ENCODE assay signal across 32 mouse cellular contexts in genomic region chr10:95665426-95665990, GRCm38 (mm10). TPM values are rescaled to one million over a fixed set of nuclear protein-coding genes. Genes with fewer than 3 reads are reported as not detected.
DNase-seq lines count a peak whose midpoint lies in the region; ATAC-seq and TF ChIP-seq lines count a peak whose summit lies in the region.
"Had no signal": no experiment of that assay in that cellular context is flagged by ENCODE, and none has a peak within 500 bp of the region (broad histone marks: within the 10 kb centered on the region; RNA-seq: fewer than 3 reads in every experiment).

No protein-coding gene starts in this region.

- H3K36me3 ChIP-seq in stomach, postnatal 0 days (ENCODE audit: control insufficient read depth, insufficient read depth, low read length), result no peaks in the 10 kb centered on the region
- H3K36me3 ChIP-seq in forebrain, embryonic 15.5 days, result no peaks in the 10 kb centered on the region
- H3K36me3 ChIP-seq: embryonic facial prominence, embryonic 10.5 days; limb, embryonic 13.5 days; liver, embryonic 12.5 days; midbrain, embryonic 15.5 days; neural tube, embryonic 13.5 days had no signal

- ATAC-seq in stomach, postnatal 0 days (ENCODE audit: low FRiP score, low TSS enrichment), result no peak
- no peak for ATAC-seq in forebrain, embryonic 15.5 days (replicated peaks)
- ATAC-seq: CD4-positive, CD25-positive, alpha-beta regulatory T cell, adult 4 months; forebrain, embryonic 16.5 days; liver, embryonic 12.5 days; midbrain, embryonic 15.5 days had no signal

- no peak for TF ChIP-seq CTCF in stomach, postnatal 0 days (IDR thresholded peaks at IDR 0.05; ENCODE audit: low read depth)

- H3K27ac ChIP-seq in stomach, postnatal 0 days (replicated peaks), result no peak overlapping the region
- H3K27ac ChIP-seq in forebrain, embryonic 15.5 days (replicated peaks), result no peak overlapping the region
- H3K27ac ChIP-seq: embryonic facial prominence, embryonic 10.5 days; heart, adult 2 months; hindbrain, embryonic 14.5 days; limb, embryonic 13.5 days; liver, embryonic 12.5 days; midbrain, embryonic 15.5 days; neural tube, embryonic 13.5 days had no signal

- no peak overlapping the region for H3K4me2 ChIP-seq in stomach, postnatal 0 days (replicated peaks; ENCODE audit: low read depth)
- no peak overlapping the region for H3K4me2 ChIP-seq in forebrain, embryonic 15.5 days (replicated peaks)
- H3K4me2 ChIP-seq: hindbrain, embryonic 14.5 days; limb, embryonic 13.5 days; liver, embryonic 12.5 days; midbrain, embryonic 15.5 days; neural tube, embryonic 13.5 days had no signal

- no peaks in the 10 kb centered on the region for H3K27me3 ChIP-seq in stomach, postnatal 0 days (ENCODE audit: control insufficient read depth, insufficient read depth, low read length)
- no peaks in the 10 kb centered on the region for H3K27me3 ChIP-seq in forebrain, embryonic 15.5 days
- H3K27me3 ChIP-seq: limb, embryonic 13.5 days; liver, embryonic 12.5 days; midbrain, embryonic 15.5 days; neural tube, embryonic 13.5 days had no signal

- WGBS in stomach, postnatal 0 days, result 39% methylated on average over 11 of the region's 11 CpGs
- WGBS in forebrain, embryonic 15.5 days, result 57% methylated on average over 11 of the region's 11 CpGs

- no peak overlapping the region for H3K4me3 ChIP-seq in stomach, postnatal 0 days (ENCODE audit: low read depth, low read length)
- no peak overlapping the region for H3K4me3 ChIP-seq in forebrain, embryonic 15.5 days
- H3K4me3 ChIP-seq: embryonic facial prominence, embryonic 10.5 days; heart, adult 2 months; limb, embryonic 13.5 days; liver, embryonic 12.5 days; midbrain, embryonic 15.5 days; myocyte; neural tube, embryonic 13.5 days had no signal

- H3K9ac ChIP-seq in stomach, postnatal 0 days (ENCODE audit: low read length), result no peak overlapping the region
- no peak overlapping the region for H3K9ac ChIP-seq in forebrain, embryonic 15.5 days (replicated peaks)
- H3K9ac ChIP-seq: hindbrain, embryonic 14.5 days; limb, embryonic 13.5 days; liver, embryonic 12.5 days; midbrain, embryonic 15.5 days; neural tube, embryonic 13.5 days had no signal

- TF ChIP-seq EP300 in stomach, postnatal 0 days (optimal IDR thresholded peaks at IDR 0.05), result no peak

- DNase-seq in heart, adult 11 months, result peak; percentile 76
- DNase-seq in heart, adult 8-10 months (ENCODE audit: low spot score), result no peak
- DNase-seq in embryo, embryonic 10 days (ENCODE audit: low spot score), result peak; percentile 64
- DNase-seq in gastrocnemius, postnatal 14 days, result peak; percentile 63
- peak; percentile 7 for DNase-seq in stomach, postnatal 0 days (ENCODE audit: low spot score)
- no peak for DNase-seq in cerebellum, postnatal 25 days
- DNase-seq: cerebellum, adult 11-12 months; cerebellum, postnatal 14 days; heart, adult 2 months; heart, postnatal 4 days; kidney, adult 9 months; lung, adult 18-20 months; lung, postnatal 10 days; right cerebral cortex, adult 18-20 months; thymus, adult 2 months; thymus, postnatal 4 days had no signal

- intact Hi-C loops in gastrocnemius, postnatal 14 days (cut with DNase I; ENCODE audit: low total_unique reads), result loop anchor here (10.0 kb wide), 1 partner anchor 101 kb away; the partner anchor contains the start of gene Nudt4

- H3K4me1 ChIP-seq in stomach, postnatal 0 days (replicated peaks; ENCODE audit: control insufficient read depth, insufficient read depth), result no peaks in the 10 kb centered on the region
- H3K4me1 ChIP-seq in forebrain, embryonic 15.5 days, result no peaks in the 10 kb centered on the region
- H3K4me1 ChIP-seq: limb, embryonic 13.5 days; midbrain, embryonic 15.5 days; neural tube, embryonic 13.5 days had no signal

- no peaks in the 10 kb centered on the region for H3K9me3 ChIP-seq in stomach, postnatal 0 days (ENCODE audit: control insufficient read depth, low read length)
- no peaks in the 10 kb centered on the region for H3K9me3 ChIP-seq in forebrain, embryonic 15.5 days
- H3K9me3 ChIP-seq: embryonic facial prominence, embryonic 10.5 days; limb, embryonic 13.5 days; liver, embryonic 12.5 days; midbrain, embryonic 15.5 days; neural tube, embryonic 13.5 days had no signal

RNA-seq across cellular contexts. Expression of gene Anapc15-ps, which starts 7.7 kb away (rescaled TPM):
- total RNA-seq in heart, adult 8-10 months (2022), result not detected
- total RNA-seq in gastrocnemius, postnatal 14 days (2021), result not detected
- polyA plus RNA-seq in stomach, postnatal 0 days (2015; fragmentation: Nextera tagmentation; extraction: Ambion mirVana), result not detected in 2 replicates
- polyA plus RNA-seq in forebrain, embryonic 15.5 days (2015; fragmentation: Nextera tagmentation; extraction: Ambion mirVana), result not detected in 2 replicates
- total RNA-seq: adrenal gland, adult 18-20 months; heart, adult 2 months; heart, postnatal 4 days; layer of hippocampus, adult 8-10 months; left cerebral cortex, postnatal 25 days had no signal
- polyA plus RNA-seq: CD4-positive, CD25-positive, alpha-beta regulatory T cell, adult 4 months; embryonic facial prominence, embryonic 10.5 days; forebrain, embryonic 16.5 days; heart, adult 2 months; hindbrain, embryonic 14.5 days; intestine, embryonic 14.5 days; liver, embryonic 12.5 days; midbrain, embryonic 15.5 days; neural tube, embryonic 13.5 days; small intestine, adult 2 months; stomach, embryonic 16.5 days; thymus, adult 2 months had no signal

Comparison
In these comparisons a context has a peak if more than half of its experiments do, and no peak if none do; other contexts are left out.
1. DNase-seq: peak in heart, adult 11 months (single experiment), embryo, embryonic 10 days (single experiment), gastrocnemius, postnatal 14 days (single experiment) and stomach, postnatal 0 days (single experiment); none in heart, adult 8-10 months (single experiment) and cerebellum, postnatal 25 days (0 of 2).